ENCODE assay signal across 30 mouse cellular contexts in the genomic region with DNA sequence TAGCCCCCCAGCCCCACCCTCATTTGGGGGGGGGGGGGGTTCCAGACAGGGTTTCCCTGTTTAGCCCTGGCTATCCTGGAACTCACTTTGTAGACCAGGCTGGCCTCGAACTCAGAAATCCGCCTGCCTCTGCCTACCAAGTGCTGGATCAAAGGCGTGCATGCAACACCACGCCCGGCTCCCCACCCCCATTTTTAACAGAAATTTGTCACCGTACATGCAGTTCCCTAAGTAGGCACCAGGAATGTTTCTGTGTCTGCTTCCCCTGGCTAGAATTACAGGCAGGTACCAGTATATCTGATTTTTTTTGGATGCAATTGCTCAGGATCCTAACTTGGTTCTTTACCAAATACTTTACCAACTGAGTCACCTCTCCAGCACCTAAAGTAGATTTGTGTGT. TPM values are rescaled to one million over a fixed set of nuclear protein-coding genes. Genes with fewer than 3 reads are reported as not detected.
DNase-seq lines count a peak whose midpoint lies in the region; ATAC-seq and TF ChIP-seq lines count a peak whose summit lies in the region.
"Had no signal": no experiment of that assay in that cellular context is flagged by ENCODE, and none has a peak within 500 bp of the region (broad histone marks: within the 10 kb centered on the region; RNA-seq: fewer than 3 reads in every experiment).

No protein-coding gene starts in this region.

- H3K27ac ChIP-seq in kidney, embryonic 15.5 days = peak overlapping the region; percentile 83
- H3K27ac ChIP-seq in lung, embryonic 16.5 days (ENCODE audit: low read length) = 0 out of 2 replicates have a peak overlapping the region, but pooled peaks have one; percentile 24
- H3K27ac ChIP-seq in ES-Bruce4 (ENCODE audit: insufficient read depth, low read length) = peak overlapping the region; percentile 63
- H3K27ac ChIP-seq: heart, adult 2 months; hindbrain, embryonic 13.5 days; limb, embryonic 10.5 days; macrophage; midbrain, embryonic 10.5 days; midbrain, embryonic 15.5 days; neural tube, embryonic 15.5 days had no signal

- TF ChIP-seq EP300 in ES-Bruce4 (IDR thresholded peaks at IDR 0.05; ENCODE audit: insufficient read depth, low read depth, low read length) = no peak

- peaks cover 95% of the 10 kb centered on the region for H3K4me1 ChIP-seq in kidney, embryonic 15.5 days
- peaks cover 83% of the 10 kb centered on the region for H3K4me1 ChIP-seq in lung, embryonic 16.5 days (replicated peaks; ENCODE audit: control insufficient read depth, insufficient read depth, low read length)
- H3K4me1 ChIP-seq in ES-Bruce4 (ENCODE audit: control insufficient read depth, insufficient read depth, low read length) = peaks cover 16% of the 10 kb centered on the region

- no peak for TF ChIP-seq POLR2A in ES-Bruce4 (IDR thresholded peaks at IDR 0.05; ENCODE audit: insufficient read depth, low read length)

- ATAC-seq in kidney, embryonic 15.5 days (replicated peaks; ENCODE audit: low FRiP score) = no peak
- no peak for ATAC-seq in lung, embryonic 16.5 days (ENCODE audit: low read depth)
- ATAC-seq: forebrain, postnatal 0 days; intestine, embryonic 16.5 days; midbrain, embryonic 15.5 days had no signal

- H3K4me2 ChIP-seq in kidney, embryonic 15.5 days = no peak overlapping the region
- no peak overlapping the region for H3K4me2 ChIP-seq in lung, embryonic 16.5 days (ENCODE audit: low read depth, low read length)
- H3K4me2 ChIP-seq: forebrain, embryonic 12.5 days; heart, embryonic 12.5 days; hindbrain, embryonic 13.5 days; limb, embryonic 15.5 days; liver, embryonic 13.5 days; midbrain, embryonic 15.5 days; neural tube, embryonic 15.5 days had no signal

- H3K9me3 ChIP-seq in kidney, embryonic 15.5 days (replicated peaks) = no peaks in the 10 kb centered on the region
- H3K9me3 ChIP-seq in lung, embryonic 16.5 days (ENCODE audit: control insufficient read depth, low read length) = no peaks in the 10 kb centered on the region
- H3K9me3 ChIP-seq in ES-Bruce4 (replicated peaks; ENCODE audit: control insufficient read depth, insufficient read depth, low read length, poor library complexity, severe bottlenecking) = no peaks in the 10 kb centered on the region
- H3K9me3 ChIP-seq: forebrain, embryonic 12.5 days; G1E; heart, embryonic 12.5 days; hindbrain, embryonic 13.5 days; limb, embryonic 10.5 days; limb, embryonic 15.5 days; liver, embryonic 13.5 days; midbrain, embryonic 10.5 days; midbrain, embryonic 15.5 days; neural tube, embryonic 15.5 days had no signal

- 90% methylated on average over 6 of the region's 6 CpGs for WGBS in kidney, embryonic 15.5 days
- WGBS in lung, embryonic 16.5 days = 88% methylated on average over 6 of the region's 6 CpGs

- H3K36me3 ChIP-seq in kidney, embryonic 15.5 days = peaks cover 13% of the 10 kb centered on the region
- no peaks in the 10 kb centered on the region for H3K36me3 ChIP-seq in lung, embryonic 16.5 days (ENCODE audit: control insufficient read depth, insufficient read depth, low read length)
- peaks cover 5% of the 10 kb centered on the region; the same call in 1 of the 2 replicates for H3K36me3 ChIP-seq in ES-Bruce4 (ENCODE audit: control insufficient read depth, insufficient read depth, low read length, poor library complexity, severe bottlenecking)
- H3K36me3 ChIP-seq: midbrain, embryonic 15.5 days had no signal

- no peak overlapping the region for H3K4me3 ChIP-seq in kidney, embryonic 15.5 days (replicated peaks)
- H3K4me3 ChIP-seq in lung, embryonic 16.5 days (ENCODE audit: low read length) = no peak overlapping the region
- no peak overlapping the region for H3K4me3 ChIP-seq in ES-Bruce4 (ENCODE audit: low read depth, low read length)
- H3K4me3 ChIP-seq: erythroblast, embryonic 14.5 days; forebrain, embryonic 12.5 days; heart, adult 2 months; heart, embryonic 12.5 days; hindbrain, embryonic 13.5 days; limb, embryonic 10.5 days; limb, embryonic 15.5 days; liver, embryonic 13.5 days; midbrain, embryonic 10.5 days; midbrain, embryonic 15.5 days; neural tube, embryonic 15.5 days had no signal

- no peaks in the 10 kb centered on the region for H3K27me3 ChIP-seq in kidney, embryonic 15.5 days
- H3K27me3 ChIP-seq in lung, embryonic 16.5 days (ENCODE audit: control insufficient read depth, insufficient read depth, low read depth, low read length) = no peaks in the 10 kb centered on the region
- no peaks in the 10 kb centered on the region for H3K27me3 ChIP-seq in ES-Bruce4 (ENCODE audit: control insufficient read depth, insufficient read depth, low read length, poor library complexity, severe bottlenecking)
- H3K27me3 ChIP-seq: forebrain, embryonic 12.5 days; heart, embryonic 12.5 days; hindbrain, embryonic 13.5 days; limb, embryonic 15.5 days; liver, embryonic 13.5 days; midbrain, embryonic 15.5 days; neural tube, embryonic 15.5 days had no signal

- no peak overlapping the region for H3K9ac ChIP-seq in kidney, embryonic 15.5 days
- H3K9ac ChIP-seq in lung, embryonic 16.5 days (ENCODE audit: low read length) = no peak overlapping the region
- no peak overlapping the region for H3K9ac ChIP-seq in ES-Bruce4 (ENCODE audit: low read depth, poor library complexity, severe bottlenecking)
- H3K9ac ChIP-seq: forebrain, embryonic 12.5 days; forebrain, postnatal 0 days; heart, embryonic 12.5 days; hindbrain, embryonic 13.5 days; limb, embryonic 15.5 days; liver, embryonic 13.5 days; midbrain, embryonic 15.5 days; neural tube, embryonic 15.5 days had no signal

- no peak for TF ChIP-seq CTCF in ES-Bruce4 (IDR thresholded peaks at IDR 0.05; ENCODE audit: low read depth, low read length)

- DNase-seq in kidney, adult 9 months = no peak
- DNase-seq in lung, postnatal 4 days = no peak
- DNase-seq in ZHBTc4 (ENCODE audit: low read depth, low spot score) = peak; percentile 68
- no peak for DNase-seq in adrenal gland, adult 18-20 months (ENCODE audit: low spot score in 2 of 2)
- DNase-seq: B cell, adult 2 months; cerebellum, postnatal 14 days; forebrain, postnatal 0 days; heart, adult 2 months; heart, postnatal 4 days; liver, embryonic 13.5 days; lung, adult 18-20 months; right cerebral cortex, postnatal 25 days; spleen, adult 18-20 months; thymus, adult 18-20 months; thymus, postnatal 25 days had no signal

RNA-seq across cellular contexts. Expression of a gene that starts 13.1 kb away (rescaled TPM):
- 56.2 and 60.2 TPM in 2 replicates for polyA plus RNA-seq in kidney, embryonic 15.5 days (2015; fragmentation: Nextera tagmentation; extraction: Ambion mirVana)
- polyA plus RNA-seq in lung, embryonic 16.5 days (2015; fragmentation: Nextera tagmentation; extraction: Ambion mirVana) = 71.7 and 77.6 TPM in 2 replicates
- 584 and 601 TPM in 2 replicates for polyA plus RNA-seq in ES-Bruce4 (2011; ENCODE audit: insufficient read depth, insufficient read length, low read depth, missing spikeins)
- total RNA-seq in adrenal gland, adult 18-20 months (2021) = 100 to 1,000 TPM; 270 to 287 TPM

Comparison
In these comparisons a context has a peak if more than half of its experiments do, and no peak if none do; other contexts are left out.
1. H3K27ac ChIP-seq: peak in every context shown above with its lines; median percentile 83 in kidney, embryonic 15.5 days; 63 in ES-Bruce4; 24 in lung, embryonic 16.5 days.